Mouse (Mus musculus): Measurements from ENCODE around the gene Dock2. TPM values are rescaled to one million over a fixed set of nuclear protein-coding genes. Genes with fewer than 3 reads are reported as not detected.
A peak's percentile ranks its signal among the peaks of the same experiment; 100 is the strongest.
"Not testable (repeated sequence)": the region's sequence is repeated elsewhere in the genome, so short reads cannot be mapped to it uniquely, and the experiment has no call there.

Dock2 gene
- 0.52 and 0.57 TPM in 2 replicates for polyA plus RNA-seq (2016; fragmentation: Nextera tagmentation; extraction: Ambion mirVana)

- no peaks in the 10 kb centered on the region for H3K36me3 ChIP-seq
- 86% methylated on average over 12 of the region's 12 CpGs for WGBS
- no peak for DNase-seq (ENCODE audit: low spot score)
- no peak within 1 kb of the TSS for H3K4me3 ChIP-seq
- no peaks in the 10 kb centered on the region for H3K27me3 ChIP-seq (ENCODE audit: insufficient read depth, poor library complexity, severe bottlenecking)
- no peaks in the 10 kb centered on the region for H3K4me1 ChIP-seq (replicated peaks)
- H3K9me3 ChIP-seq, result no peaks in the 10 kb centered on the region
- no peak within 1 kb of the TSS for H3K27ac ChIP-seq
Measured at GRCm38 (mm10) chr11:34783587-34784043, at the start of gene Dock2. Gene Dock2, minus strand, starts transcription at chr11:34783892.

GRCm38 (mm10) chr11:34832678-34833077 is 49.0 kb upstream of the Dock2 start:
- 17% methylated on average over 5 of the region's 5 CpGs for whole genome bisulfite sequencing
- DNase-seq (ENCODE audit: low spot score), result no peak

GRCm38 (mm10) chr11:34827803-34828202 is 44.1 kb upstream of the Dock2 start:
- no peaks in the 10 kb centered on the region for H3K27me3 ChIP-seq (ENCODE audit: insufficient read depth, poor library complexity, severe bottlenecking)
- peaks cover 11% of the 10 kb centered on the region for H3K4me1 ChIP-seq (replicated peaks)
- no peak for DNase-seq (ENCODE audit: low spot score)
- no peaks in the 10 kb centered on the region for H3K9me3 ChIP-seq
- no peak overlapping the region for H3K4me3 ChIP-seq
- 94% methylated on average over 3 of the region's 3 CpGs for WGBS
- no peak overlapping the region for H3K27ac ChIP-seq
- peaks cover 71% of the 10 kb centered on the region for H3K36me3 ChIP-seq

More at GRCm38 (mm10) chr11:34832678-34833077, 49.0 kb upstream of the Dock2 start:
- peak overlapping the region; percentile 92 for H3K27ac ChIP-seq
- no peaks in the 10 kb centered on the region for H3K9me3 ChIP-seq
- peaks cover 33% of the 10 kb centered on the region for H3K36me3 ChIP-seq
- peaks cover 19% of the 10 kb centered on the region for H3K4me1 ChIP-seq (replicated peaks)
- H3K4me3 ChIP-seq, result peak overlapping the region; percentile 77
- H3K27me3 ChIP-seq (ENCODE audit: insufficient read depth, poor library complexity, severe bottlenecking), result no peaks in the 10 kb centered on the region

- peaks cover 2% of the 10 kb centered on the region; the same call in 1 of the 2 replicates for H3K4me1 ChIP-seq (replicated peaks)
- peaks cover 80% of the 10 kb centered on the region for H3K36me3 ChIP-seq
- no peaks in the 10 kb centered on the region for H3K27me3 ChIP-seq (ENCODE audit: insufficient read depth, poor library complexity, severe bottlenecking)
- DNase-seq (ENCODE audit: low spot score), result no peak
- H3K4me3 ChIP-seq, result no peak overlapping the region
- 92% methylated on average over 2 of the region's 2 CpGs for WGBS
- H3K27ac ChIP-seq, result no peak overlapping the region
- no peaks in the 10 kb centered on the region for H3K9me3 ChIP-seq
Measured at GRCm38 (mm10) chr11:34826940-34827339, 43.2 kb upstream of the Dock2 start.

GRCm38 (mm10) chr11:34824791-34825190 is 41.1 kb upstream of the Dock2 start:
- Histone ChIP-seq H3K9me3 (no peaks in the 10 kb centered on the region), H3K27me3 (ENCODE audit: insufficient read depth, poor library complexity, severe bottlenecking) (no peaks in the 10 kb centered on the region), H3K4me3 (no peak overlapping the region), H3K27ac (no peak overlapping the region), H3K36me3 (peaks cover 89% of the 10 kb centered on the region), H3K4me1 (replicated peaks) (no peaks in the 10 kb centered on the region)
- 93% methylated on average over 4 of the region's 4 CpGs for WGBS
- DNase-seq (ENCODE audit: low spot score), result no peak

- 24% methylated on average over 2 of the region's 2 CpGs for WGBS
- peaks cover 90% of the 10 kb centered on the region for H3K36me3 ChIP-seq
Measured at GRCm38 (mm10) chr11:34814767-34815166, 31.1 kb upstream of the Dock2 start.

GRCm38 (mm10) chr11:34814319-34814718 is 30.6 kb upstream of the Dock2 start:
- WGBS, result 93% methylated on average over 6 of the region's 6 CpGs
- Histone ChIP-seq H3K4me1 (replicated peaks) (no peaks in the 10 kb centered on the region), H3K36me3 (peaks cover 90% of the 10 kb centered on the region), H3K27ac (no peak overlapping the region), H3K4me3 (no peak overlapping the region), H3K9me3 (0 out of 2 replicates have a peak, but pooled peaks cover 5% of the 10 kb centered on the region), H3K27me3 (ENCODE audit: insufficient read depth, poor library complexity, severe bottlenecking) (no peaks in the 10 kb centered on the region)
- no peak for DNase-seq (ENCODE audit: low spot score)

More at GRCm38 (mm10) chr11:34814767-34815166, 31.1 kb upstream of the Dock2 start:
- Histone ChIP-seq H3K27me3 (ENCODE audit: insufficient read depth, poor library complexity, severe bottlenecking) (no peaks in the 10 kb centered on the region), H3K4me1 (replicated peaks) (no peaks in the 10 kb centered on the region), H3K9me3 (0 out of 2 replicates have a peak, but pooled peaks cover 5% of the 10 kb centered on the region), H3K27ac (no peak overlapping the region), H3K4me3 (no peak overlapping the region)
- DNase-seq (ENCODE audit: low spot score), result no peak

GRCm38 (mm10) chr11:34805026-34805425 is 21.3 kb upstream of the Dock2 start:
- DNase-seq (ENCODE audit: low spot score); H3K27ac ChIP-seq; H3K27me3 ChIP-seq (ENCODE audit: insufficient read depth, poor library complexity, severe bottlenecking); H3K4me1 ChIP-seq (replicated peaks); H3K9me3 ChIP-seq; H3K4me3 ChIP-seq: not testable (repeated sequence)
- peaks cover 21% of the 10 kb centered on the region for H3K36me3 ChIP-seq
- WGBS, result 92% methylated on average over 4 of the region's 4 CpGs

- not testable (repeated sequence) for H3K4me3 ChIP-seq; H3K9me3 ChIP-seq; H3K27me3 ChIP-seq (ENCODE audit: insufficient read depth, poor library complexity, severe bottlenecking); H3K4me1 ChIP-seq (replicated peaks); H3K36me3 ChIP-seq; H3K27ac ChIP-seq; DNase-seq (ENCODE audit: low spot score)
- 67% methylated on average over 8 of the region's 8 CpGs for WGBS
Measured at GRCm38 (mm10) chr11:34798066-34798465, 14.4 kb upstream of the Dock2 start.

- H3K36me3 ChIP-seq, result no peaks in the 10 kb centered on the region
- 30% methylated on average over 4 of the region's 4 CpGs for WGBS
- no peak overlapping the region for H3K27ac ChIP-seq
- no peaks in the 10 kb centered on the region for H3K4me1 ChIP-seq (replicated peaks)
- H3K4me3 ChIP-seq, result no peak overlapping the region
- no peak for DNase-seq (ENCODE audit: low spot score)
- H3K9me3 ChIP-seq, result no peaks in the 10 kb centered on the region
- H3K27me3 ChIP-seq (ENCODE audit: insufficient read depth, poor library complexity, severe bottlenecking), result no peaks in the 10 kb centered on the region
Measured at GRCm38 (mm10) chr11:34796097-34796496, 12.4 kb upstream of the Dock2 start.

GRCm38 (mm10) chr11:34791872-34792271 is 8.2 kb upstream of the Dock2 start:
- DNase-seq (ENCODE audit: low spot score), result no peak
- Histone ChIP-seq H3K27me3 (ENCODE audit: insufficient read depth, poor library complexity, severe bottlenecking) (no peaks in the 10 kb centered on the region), H3K27ac (no peak overlapping the region), H3K9me3 (no peaks in the 10 kb centered on the region), H3K4me3 (no peak overlapping the region), H3K4me1 (replicated peaks) (no peaks in the 10 kb centered on the region), H3K36me3 (no peaks in the 10 kb centered on the region)
- 69% methylated on average over 8 of the region's 8 CpGs for WGBS

- no peak for DNase-seq (ENCODE audit: low spot score)
- H3K4me1 ChIP-seq (replicated peaks), result no peaks in the 10 kb centered on the region
Measured at GRCm38 (mm10) chr11:34784864-34785263, 1.2 kb upstream of the Dock2 start.

GRCm38 (mm10) chr11:34782516-34783430 is 919 bp downstream of the Dock2 start:
- Histone ChIP-seq H3K4me1 (replicated peaks) (no peaks in the 10 kb centered on the region), H3K27ac (no peak overlapping the region), H3K9me3 (no peaks in the 10 kb centered on the region), H3K36me3 (no peaks in the 10 kb centered on the region), H3K4me3 (no peak overlapping the region), H3K27me3 (ENCODE audit: insufficient read depth, poor library complexity, severe bottlenecking) (no peaks in the 10 kb centered on the region)
- WGBS, result 85% methylated on average over 8 of the region's 8 CpGs
- DNase-seq (ENCODE audit: low spot score), result no peak

More at GRCm38 (mm10) chr11:34784864-34785263, 1.2 kb upstream of the Dock2 start:
- Histone ChIP-seq H3K4me3 (no peak overlapping the region), H3K36me3 (no peaks in the 10 kb centered on the region), H3K27ac (no peak overlapping the region), H3K27me3 (ENCODE audit: insufficient read depth, poor library complexity, severe bottlenecking) (no peaks in the 10 kb centered on the region), H3K9me3 (no peaks in the 10 kb centered on the region)

Data from hindbrain, embryonic 10.5 days (tissue).